In genomic region chr4:127701651-127702050, GRCm38 (mm10) we compare ENCODE assay signal across 16 mouse cellular contexts.
"Had no signal": no experiment of that assay in that cellular context is flagged by ENCODE, and none has a peak within 500 bp of the region (broad histone marks: within the 10 kb centered on the region; RNA-seq: fewer than 3 reads in every experiment).

No protein-coding gene starts in this region.

- H3K9me3 ChIP-seq: intestine, embryonic 15.5 days; limb, embryonic 12.5 days; lung, embryonic 15.5 days; midbrain, embryonic 15.5 days; neural tube, embryonic 12.5 days had no signal

- H3K27me3 ChIP-seq: intestine, embryonic 15.5 days; limb, embryonic 12.5 days; liver, embryonic 13.5 days; lung, embryonic 15.5 days; megakaryocyte, embryonic 14.5 days; midbrain, embryonic 15.5 days; neural tube, embryonic 12.5 days had no signal

- H3K4me2 ChIP-seq: hindbrain, embryonic 14.5 days; intestine, embryonic 15.5 days; limb, embryonic 12.5 days; liver, embryonic 13.5 days; lung, embryonic 15.5 days; midbrain, embryonic 11.5 days; midbrain, embryonic 15.5 days; neural tube, embryonic 12.5 days had no signal

- H3K27ac ChIP-seq: hindbrain, embryonic 14.5 days; intestine, embryonic 15.5 days; limb, embryonic 12.5 days; liver, embryonic 13.5 days; lung, embryonic 15.5 days; macrophage; midbrain, embryonic 15.5 days; neural tube, embryonic 12.5 days had no signal

- DNase-seq: kidney, adult 18-20 months; kidney, postnatal 14 days; liver; liver, embryonic 13.5 days; liver, postnatal 0 days; lung, postnatal 14 days; thymus, postnatal 4 days had no signal

- H3K9ac ChIP-seq: hindbrain, embryonic 14.5 days; intestine, embryonic 15.5 days; limb, embryonic 12.5 days; liver, embryonic 13.5 days; liver, postnatal 0 days; lung, embryonic 15.5 days; midbrain, embryonic 15.5 days; neural tube, embryonic 12.5 days had no signal

- H3K36me3 ChIP-seq: intestine, embryonic 15.5 days; limb, embryonic 12.5 days; liver, embryonic 13.5 days; lung, embryonic 15.5 days; midbrain, embryonic 15.5 days; neural tube, embryonic 12.5 days had no signal

- H3K4me3 ChIP-seq: intestine, embryonic 15.5 days; limb, embryonic 12.5 days; liver, embryonic 13.5 days; lung, embryonic 15.5 days; megakaryocyte, embryonic 14.5 days; midbrain, embryonic 15.5 days; neural tube, embryonic 12.5 days had no signal

- ATAC-seq: intestine, embryonic 15.5 days; liver, postnatal 0 days; midbrain, embryonic 15.5 days had no signal

- H3K4me1 ChIP-seq: intestine, embryonic 15.5 days; limb, embryonic 12.5 days; liver, embryonic 13.5 days; lung, embryonic 15.5 days; megakaryocyte, embryonic 14.5 days; midbrain, embryonic 15.5 days; neural tube, embryonic 12.5 days had no signal
